Mouse (Mus musculus): ENCODE data around the gene Nrxn3.
A peak's percentile ranks its signal among the peaks of the same experiment; 100 is the strongest.

The Nrxn3 gene

DNA sequence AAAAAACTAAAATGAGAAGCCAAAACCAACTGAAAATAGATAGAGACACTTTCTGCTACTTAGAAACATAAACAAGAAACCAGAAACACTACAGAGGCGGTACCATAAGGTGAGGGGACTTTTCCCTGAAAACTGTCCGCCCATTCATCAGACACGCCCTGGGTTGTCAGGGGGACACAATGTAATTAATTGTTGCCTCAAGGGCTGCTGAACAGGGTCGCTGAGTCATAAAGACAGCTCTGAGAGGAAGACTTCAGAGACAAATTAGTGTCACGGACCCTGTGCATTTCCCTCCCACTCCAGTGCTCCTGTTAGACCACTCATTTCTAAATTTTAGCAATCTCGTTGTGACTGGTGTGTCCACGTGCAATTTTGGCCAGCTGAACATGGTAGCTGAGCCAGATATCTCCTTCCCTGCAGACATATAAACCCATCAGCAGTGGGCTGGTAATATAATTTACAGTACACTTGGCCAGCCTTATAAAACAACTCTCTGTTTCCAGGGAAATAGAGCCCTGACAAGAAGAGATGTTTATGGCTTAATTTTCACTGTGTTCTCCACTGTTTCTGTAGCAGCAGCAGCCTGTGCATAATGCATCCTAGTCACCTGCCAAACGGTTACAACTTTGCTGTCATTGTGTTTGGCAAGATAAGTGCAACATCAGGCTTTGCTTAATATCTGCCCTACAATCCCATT, 603.3 kb downstream of the Nrxn3 start:
- no peak for DNase-seq (ENCODE audit: low spot score in 2 of 2)

DNA sequence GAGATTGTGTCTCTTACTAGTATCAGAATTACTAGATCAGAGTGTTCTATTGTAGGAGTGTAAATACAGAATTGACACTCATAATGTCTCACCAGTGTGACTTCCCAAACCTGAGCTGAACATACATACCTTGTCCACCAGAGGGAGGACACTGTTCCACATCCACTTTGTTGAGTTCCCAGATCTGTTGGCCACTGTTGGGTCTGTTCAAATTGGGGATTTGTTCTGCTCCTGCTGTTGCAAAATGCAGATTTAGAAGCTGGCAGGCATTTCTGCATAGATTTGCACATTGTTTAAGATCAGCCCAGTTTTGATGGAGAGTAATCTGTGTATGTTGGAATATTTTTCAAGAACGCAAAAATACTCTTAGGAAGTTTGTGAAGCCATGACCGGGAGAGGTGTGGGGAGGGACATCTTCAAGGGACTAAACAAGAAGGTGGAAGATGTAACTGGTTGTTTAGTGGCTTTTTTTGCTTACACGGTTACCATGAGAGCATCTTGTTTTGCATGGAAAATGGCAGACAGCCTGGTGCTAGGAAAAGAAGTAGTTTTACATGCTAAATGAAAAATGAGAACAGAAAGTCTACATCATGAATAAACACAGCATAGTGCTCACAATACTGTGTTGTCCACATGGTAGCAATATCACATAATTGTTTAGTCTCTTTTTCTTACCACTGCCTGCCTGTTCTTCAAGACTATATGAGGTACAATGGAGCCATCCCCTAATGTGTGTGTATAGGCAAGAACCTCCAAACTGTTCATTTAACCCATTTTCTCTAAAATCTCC, 609.0 kb downstream of the Nrxn3 start:
- no peak for DNase-seq (ENCODE audit: low spot score in 2 of 2)

DNA sequence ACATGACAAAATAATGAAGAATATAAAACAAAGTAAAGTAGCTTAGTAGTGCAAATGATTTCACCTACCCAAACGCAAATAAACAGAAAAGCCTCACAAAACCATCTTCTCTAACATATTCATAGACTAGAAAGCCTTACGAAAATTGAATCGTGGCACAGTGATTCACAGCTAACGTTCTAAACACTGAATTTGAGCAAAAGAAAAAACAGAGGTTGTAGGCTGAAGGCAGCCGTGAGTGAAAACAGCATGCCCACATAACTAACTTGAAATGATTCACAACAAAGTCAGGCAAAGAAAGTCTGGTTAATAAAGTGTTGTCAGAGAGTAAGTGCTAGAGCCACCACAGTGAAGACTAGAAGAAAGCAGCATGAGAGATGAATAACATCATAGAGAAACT, 610.8 kb downstream of the Nrxn3 start:
- DNase-seq (ENCODE audit: low spot score in 2 of 2), result no peak

DNA sequence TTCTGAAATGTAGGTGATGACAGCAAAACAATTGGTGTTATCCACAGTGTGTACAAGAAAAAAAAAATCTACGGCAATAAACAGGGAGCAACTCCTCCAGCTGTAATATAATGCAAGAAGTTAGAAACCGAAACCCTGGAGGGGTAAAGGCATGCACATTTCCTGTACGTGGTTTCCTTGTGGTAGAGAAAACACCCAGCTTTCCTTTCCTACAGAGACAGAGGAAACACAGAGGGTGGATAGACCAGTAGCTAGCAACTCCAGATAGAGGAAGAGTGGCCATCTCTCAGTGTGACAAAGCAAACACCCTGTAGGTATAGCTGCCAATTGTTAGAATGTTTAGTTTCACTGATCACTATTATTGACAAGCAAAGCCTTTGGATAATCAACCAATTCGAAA, 642.2 kb downstream of the Nrxn3 start:
- DNase-seq (ENCODE audit: low spot score in 2 of 2), result no peak

DNA sequence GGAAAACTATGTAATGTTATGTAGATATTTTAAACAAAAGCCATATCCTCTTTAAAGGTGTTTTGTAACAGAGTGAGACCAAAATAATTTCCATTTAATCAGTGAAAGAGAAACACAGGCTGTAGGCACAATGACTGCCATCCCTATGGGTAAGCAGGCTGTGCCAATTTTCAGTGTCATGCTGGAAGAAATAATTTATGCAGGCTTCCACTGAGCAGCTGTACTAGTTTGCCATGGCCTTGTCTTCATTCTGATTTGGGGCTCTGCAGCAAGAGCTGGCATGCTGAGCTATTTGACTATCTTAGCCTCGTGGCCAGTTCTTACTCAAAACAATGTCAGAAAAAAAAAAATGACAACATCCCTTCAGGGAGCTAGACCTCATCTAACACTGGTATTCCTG, 647.3 kb downstream of the Nrxn3 start:
- DNase-seq (ENCODE audit: low spot score in 2 of 2), result no peak

DNA sequence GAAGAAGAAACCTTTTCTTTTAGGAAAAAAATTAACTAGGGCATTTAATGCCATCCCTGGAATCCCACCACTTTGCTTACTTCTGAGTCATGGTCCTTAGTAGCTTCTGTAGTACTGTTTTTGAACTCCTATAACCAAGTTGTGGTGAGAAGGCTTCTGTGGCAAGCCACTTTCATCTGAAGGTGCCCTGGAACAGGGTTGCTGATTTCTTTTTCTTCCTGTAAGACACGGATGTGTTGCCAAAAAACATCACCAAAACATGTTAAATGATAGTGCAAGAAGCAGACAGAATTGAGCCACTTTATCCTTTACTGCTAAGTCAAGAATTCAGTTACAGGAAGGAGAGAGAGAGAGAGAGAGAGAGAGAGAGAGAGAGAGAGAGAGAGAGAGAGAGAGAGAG, 653.9 kb downstream of the Nrxn3 start:
- DNase-seq (ENCODE audit: low spot score in 2 of 2), result no peak

DNA sequence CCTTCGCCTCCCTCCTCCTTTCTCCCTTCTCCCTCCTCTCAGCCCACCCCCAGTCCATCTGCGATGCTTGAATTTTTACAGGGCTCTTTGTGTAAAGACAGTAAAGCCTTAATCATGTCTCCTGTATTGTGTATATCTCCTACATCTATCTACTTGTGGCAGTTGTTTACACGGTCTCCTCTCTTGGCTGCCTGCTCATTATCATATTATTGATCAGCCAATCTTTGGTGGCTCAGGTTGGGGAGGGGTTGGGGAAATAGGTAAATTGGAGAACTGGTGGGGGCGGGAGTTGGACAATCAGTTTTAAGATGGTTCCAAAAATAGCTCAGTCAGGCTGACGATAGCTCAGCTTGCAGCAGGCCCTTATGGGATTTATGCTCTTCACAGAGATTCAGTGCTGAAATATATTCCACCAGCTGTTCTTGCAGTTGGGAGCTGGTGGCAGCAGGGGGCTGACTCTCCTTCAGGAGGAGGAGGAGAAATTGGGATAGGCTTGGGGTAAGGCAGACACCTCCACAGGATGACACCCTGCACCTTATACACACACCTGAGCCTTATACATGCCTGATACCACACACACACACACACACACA, 654.5 kb downstream of the Nrxn3 start:
- no peak for DNase-seq (ENCODE audit: low spot score in 2 of 2)

DNA sequence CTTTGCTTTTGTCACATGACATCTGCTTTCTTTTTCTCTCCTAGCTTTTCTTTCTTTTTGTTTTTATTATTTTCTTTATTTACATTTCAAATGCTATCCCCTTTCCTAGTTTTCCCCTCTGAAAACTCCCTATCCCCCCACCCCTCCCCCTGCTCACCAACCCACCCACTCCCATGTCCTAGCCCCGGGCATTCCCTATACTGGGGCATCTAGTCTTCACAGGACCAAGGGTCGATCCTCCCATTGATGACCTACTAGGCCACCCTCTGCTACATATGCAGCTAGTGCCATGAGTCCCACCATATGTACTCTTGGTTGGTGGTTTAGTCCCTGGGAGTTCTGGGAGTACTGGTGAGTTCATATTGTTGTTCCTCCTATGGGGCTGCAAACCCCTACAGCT, 655.0 kb downstream of the Nrxn3 start:
- no peak for DNase-seq (ENCODE audit: low spot score in 2 of 2)

DNA sequence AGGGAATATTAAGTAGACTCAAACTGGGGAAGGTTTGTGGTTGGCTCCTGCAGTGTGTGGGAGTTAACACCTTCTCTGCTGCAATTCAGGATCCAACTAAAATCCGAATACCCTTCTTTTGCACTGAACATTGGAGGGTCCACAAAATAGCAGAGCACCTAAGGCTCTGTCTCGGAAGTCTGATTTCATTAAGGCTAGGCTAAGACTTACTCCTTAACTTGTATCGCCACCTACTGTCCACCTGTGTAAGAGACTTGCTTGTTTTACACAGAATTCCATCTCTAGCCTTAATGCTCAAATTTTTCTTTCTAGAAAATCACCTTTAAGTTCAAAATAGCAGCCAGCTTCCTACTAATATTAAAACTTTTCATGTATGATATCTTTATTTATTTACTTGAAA, 660.6 kb downstream of the Nrxn3 start:
- no peak for DNase-seq (ENCODE audit: low spot score in 2 of 2)

DNA sequence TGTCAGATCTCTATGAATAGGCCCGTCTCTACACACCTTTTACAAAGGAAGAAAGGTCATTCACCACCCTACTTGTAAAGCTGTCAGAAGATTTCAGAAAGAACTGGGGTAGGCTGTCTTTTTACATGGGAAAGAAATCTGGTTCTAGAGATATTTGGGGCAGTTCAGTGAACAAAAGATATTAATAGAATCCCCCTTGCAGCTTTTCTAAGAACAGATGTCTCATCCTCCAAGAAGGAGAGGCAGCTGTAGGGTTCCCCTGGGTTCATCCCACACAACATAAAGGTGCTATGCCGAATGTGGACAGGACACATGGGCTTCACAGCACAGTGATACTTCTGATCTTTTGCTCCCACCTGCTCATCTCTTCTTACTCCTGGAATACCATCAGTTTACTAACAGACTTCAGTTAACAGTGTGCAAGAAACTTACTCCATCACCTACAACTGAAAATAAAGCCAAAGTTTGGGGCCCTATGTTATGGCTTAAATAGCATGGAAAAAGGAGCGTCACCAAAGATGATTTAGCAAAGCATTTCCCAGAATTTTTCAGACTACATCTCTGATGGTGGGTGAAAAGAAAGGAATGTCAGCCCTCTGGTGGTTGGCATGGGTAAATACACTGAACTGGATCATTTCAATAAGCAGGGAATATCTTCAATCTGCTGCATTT, 672.6 kb downstream of the Nrxn3 start:
- no peak for DNase-seq (ENCODE audit: low spot score in 2 of 2)

DNA sequence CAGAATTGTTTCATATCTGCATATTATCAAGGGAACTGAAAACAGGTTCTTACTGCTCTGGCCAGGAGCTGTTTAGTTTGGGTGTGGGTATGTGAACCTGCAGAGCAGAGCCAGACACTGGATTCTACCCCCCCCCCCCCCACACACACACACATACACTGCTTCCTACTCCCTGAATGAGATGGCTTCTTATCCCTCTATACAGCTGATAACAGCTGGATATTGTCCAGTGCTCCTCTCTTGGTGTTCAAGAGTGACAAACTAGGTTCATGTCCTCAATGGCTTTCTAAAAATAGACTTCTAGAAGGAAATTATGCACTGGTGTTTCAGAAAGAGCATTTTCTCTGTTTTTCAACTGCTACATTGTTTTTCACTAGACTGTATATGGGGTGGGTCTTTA, 713.8 kb downstream of the Nrxn3 start:
- no peak for DNase-seq (ENCODE audit: low spot score in 2 of 2)

DNA sequence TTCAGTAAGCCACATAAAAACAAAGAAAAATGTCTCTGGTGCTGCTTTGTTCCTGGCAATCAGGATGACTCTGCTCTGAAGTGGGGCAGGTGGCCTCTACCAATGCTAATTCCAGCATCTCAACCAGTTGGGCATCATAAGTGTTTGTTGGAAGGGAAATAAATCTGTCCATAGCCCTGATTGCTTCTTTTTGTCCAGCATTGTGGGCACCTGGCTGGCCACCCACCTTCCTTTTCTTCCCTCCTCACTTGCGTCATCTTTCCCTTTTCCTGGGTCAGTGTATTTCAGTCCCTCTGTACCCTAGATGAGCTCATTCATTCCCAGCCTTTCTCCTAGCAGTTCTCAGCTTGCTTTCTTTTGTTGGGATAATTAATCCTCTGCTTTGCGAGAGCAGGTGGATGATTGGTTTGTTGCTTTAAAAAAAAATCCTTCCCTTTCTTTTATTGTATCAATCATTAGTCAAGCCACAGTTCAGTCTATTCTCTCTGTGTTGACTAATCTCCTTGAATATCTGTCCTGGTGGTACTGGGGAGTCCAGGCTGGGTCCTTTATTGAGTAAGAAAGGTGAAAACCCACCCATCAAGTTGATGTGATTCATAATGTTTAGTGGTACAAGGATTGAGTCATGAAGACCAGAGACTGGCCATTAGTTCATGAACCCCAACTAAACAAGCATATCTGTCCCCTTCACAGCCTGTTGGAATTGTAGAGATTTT, 719.8 kb downstream of the Nrxn3 start:
- DNase-seq (ENCODE audit: low spot score in 2 of 2), result no peak

DNA sequence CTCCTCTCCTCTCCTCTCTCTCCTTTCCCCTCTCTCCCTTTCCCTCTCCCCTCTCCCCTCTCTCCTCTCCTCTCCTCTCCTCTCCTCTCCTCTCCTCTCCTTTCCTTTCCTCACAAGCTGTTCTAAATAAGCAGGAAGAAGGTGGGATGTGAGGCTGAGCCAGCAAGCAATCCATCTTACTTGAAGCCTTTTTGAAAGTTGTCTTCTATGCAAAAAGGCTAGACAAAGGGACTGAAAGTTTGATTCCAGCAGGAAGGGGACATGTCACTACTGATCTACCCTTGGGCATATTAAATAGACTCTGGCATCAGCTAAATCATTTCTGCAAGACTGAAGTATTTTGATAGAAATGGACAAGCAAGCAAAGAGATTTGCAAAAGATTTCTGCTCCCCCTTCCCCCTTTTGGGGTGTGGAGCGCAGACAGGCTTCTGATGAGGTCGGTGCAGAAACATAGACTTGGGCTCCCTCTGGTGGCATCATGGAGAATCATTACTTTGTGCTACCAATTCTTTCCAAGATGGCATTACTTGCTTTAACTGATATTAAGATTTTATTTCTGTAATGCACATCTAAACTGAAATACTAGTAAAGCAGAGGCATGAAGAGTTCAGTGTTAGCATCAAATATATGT, 728.1 kb downstream of the Nrxn3 start:
- DNase-seq (ENCODE audit: low spot score in 2 of 2), result no peak

DNA sequence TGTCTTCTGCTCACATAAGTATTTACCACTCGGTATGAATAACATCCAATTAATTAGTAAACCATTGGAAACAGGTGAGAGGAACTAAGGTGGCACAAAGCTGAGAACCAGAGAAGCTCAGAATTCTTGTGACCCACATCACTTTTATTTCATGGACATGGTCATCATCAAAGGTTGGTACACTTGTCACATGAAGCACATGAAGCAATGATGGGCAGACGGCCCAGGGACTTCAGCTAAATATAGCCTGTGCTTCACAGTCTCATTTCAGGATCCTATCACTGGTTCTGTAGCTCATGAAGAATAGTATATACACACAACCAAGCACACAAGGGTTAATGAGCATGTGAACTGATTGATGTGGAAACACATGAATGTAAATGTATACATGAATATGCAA, 747.5 kb downstream of the Nrxn3 start:
- DNase-seq (ENCODE audit: low spot score in 2 of 2), result peak; percentile 9 to 43

DNA sequence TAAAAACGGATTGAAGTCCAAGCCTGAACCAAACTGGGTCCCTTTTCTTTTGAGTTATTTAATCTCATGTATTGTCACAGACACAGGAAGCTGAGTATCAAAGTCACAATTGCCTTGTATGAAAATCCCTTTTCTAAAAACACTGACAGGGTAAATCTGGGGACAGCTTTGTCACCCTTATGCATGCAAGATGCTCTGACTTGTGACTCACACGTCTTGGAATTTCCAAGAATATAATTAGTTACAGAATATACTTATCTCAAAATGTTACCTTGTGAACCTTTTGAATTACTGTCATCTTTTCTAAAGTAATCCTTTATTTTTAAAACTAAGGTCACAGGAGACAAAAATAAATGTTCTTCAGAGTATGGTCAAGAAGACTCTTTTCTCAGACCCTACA, 748.6 kb downstream of the Nrxn3 start:
- DNase-seq (ENCODE audit: low spot score in 2 of 2), result no peak

DNA sequence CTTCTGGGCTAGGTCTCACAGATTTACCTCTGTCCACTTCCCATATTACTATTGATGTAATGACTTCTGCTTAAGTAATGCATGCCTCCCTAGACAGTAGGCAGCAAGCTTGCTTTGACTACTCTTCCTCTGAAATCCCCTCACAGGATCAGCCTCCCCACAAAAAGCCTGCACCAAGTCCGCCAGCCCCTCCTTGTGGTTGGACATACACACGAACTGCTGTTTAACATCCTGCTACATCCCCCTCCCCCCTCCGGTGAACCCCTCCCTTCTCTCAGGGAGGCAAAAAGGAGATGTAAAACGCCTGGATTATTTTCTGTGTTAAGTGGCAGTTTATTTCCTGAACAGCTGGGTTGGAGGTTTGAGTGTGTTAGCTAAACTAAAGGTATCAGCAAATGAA, 749.2 kb downstream of the Nrxn3 start:
- no peak for DNase-seq (ENCODE audit: low spot score in 2 of 2)

DNA sequence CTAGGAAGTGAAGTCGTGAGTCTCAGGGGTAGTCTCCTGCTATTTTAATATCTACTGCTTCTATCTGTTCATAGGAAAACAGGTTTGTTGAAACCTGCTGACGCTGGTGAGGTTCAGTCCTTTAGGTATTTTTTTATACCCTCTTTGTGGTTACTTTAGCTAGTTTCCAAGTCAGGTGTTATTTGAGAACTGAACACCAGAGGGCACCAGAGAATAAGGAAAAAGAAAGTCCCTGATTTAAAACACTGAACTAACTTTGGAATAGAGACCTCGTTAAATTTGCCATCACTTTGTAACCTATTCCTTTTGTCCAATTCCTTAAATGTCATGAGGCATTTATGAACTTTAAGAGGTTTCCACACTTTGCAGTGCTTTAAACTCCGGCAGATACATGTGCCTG, 756.4 kb downstream of the Nrxn3 start:
- peak in 1 of 2 experiments; percentile 11 for DNase-seq (ENCODE audit: low spot score in 2 of 2)

DNA sequence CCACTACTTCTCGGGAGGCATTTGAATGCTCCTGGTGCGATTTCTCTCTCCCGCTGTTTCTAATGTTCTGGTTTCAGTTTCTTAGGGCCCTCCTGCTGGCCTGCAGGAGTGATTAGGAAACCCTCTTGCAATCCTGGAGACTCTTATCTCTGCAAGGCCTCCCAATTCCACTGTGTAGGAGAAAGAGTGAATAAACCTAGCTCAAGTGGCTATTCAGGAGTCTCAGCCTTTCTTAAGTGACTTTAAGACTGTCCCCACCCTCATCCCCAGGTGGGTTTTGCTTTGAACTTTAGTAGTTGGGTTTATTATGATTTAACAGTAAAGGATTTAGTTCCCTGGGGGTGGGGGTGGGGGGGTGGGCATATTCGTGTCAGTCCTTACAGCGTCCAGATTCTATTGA, 759.5 kb downstream of the Nrxn3 start:
- DNase-seq (ENCODE audit: low spot score in 2 of 2), result no peak

DNA sequence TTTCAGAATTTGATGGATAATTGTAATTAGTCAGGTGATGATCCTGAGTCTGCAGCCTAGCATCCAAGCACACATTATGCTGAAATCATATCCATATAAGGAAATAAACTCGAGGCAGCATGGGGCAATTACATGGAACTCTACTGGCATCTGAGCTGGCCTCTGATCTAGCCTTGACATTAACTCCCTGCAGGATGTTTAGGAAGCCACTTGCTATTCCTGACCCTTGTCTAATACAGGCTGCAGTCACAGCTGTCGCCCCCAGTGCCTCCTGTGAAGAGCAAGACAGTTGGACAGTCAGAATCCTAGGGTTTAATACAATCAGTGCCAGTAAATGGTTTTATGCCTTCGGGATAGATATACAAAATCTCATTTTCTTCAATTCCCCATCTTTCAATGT, 781.4 kb downstream of the Nrxn3 start:
- DNase-seq (ENCODE audit: low spot score in 2 of 2), result no peak

DNA sequence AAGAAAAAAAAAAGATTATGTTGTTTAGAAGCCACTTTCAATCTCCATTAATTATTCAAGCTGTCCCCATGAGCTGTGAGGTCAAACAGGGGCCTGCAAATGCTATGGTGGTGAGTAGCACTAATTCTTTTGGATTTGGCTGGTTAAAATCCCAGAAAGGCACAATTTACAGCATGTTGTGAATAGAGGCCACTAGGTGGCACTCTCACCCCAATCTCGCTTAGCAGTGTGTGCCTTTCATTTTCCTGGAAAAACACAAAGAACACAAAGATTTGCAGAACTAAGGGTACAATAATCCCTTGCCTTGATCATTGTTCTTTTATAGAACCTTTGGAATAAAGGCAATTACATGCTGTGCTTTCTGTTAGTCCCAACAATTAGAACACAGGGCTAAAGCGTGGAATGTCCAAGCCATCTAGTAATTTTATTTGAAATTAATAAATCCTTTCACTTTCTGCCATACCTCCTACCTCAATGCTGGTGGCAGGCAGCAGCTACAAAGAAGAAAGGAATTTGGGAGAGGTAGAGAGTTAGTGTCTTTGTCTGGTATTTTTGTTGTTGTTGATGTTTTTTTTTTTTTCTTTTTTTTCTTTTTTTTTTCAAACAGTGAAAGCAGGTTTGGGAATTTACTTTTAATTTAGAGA, 782.6 kb downstream of the Nrxn3 start:
- DNase-seq (ENCODE audit: low spot score in 2 of 2), result no peak

DNA sequence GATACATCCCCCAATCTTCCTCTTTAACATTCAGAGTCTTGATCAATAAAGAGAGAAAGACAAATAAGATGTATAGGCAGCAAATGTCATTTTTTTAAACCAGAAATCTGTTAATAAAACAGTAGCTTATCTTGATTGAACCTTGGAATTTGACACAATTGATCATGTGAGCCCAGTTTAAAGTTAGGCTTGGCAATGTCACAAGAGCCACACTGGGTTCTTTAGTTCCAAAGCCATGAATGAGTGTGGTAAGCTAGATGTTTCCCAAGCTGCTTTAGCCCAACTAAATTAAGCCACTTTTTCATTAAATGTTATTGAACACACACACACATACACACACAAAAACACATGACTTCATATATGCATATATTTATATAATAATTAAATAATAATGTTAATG, 786.3 kb downstream of the Nrxn3 start:
- no peak for DNase-seq (ENCODE audit: low spot score in 2 of 2)

All from heart, adult 9 months (tissue).